In the genomic region with DNA sequence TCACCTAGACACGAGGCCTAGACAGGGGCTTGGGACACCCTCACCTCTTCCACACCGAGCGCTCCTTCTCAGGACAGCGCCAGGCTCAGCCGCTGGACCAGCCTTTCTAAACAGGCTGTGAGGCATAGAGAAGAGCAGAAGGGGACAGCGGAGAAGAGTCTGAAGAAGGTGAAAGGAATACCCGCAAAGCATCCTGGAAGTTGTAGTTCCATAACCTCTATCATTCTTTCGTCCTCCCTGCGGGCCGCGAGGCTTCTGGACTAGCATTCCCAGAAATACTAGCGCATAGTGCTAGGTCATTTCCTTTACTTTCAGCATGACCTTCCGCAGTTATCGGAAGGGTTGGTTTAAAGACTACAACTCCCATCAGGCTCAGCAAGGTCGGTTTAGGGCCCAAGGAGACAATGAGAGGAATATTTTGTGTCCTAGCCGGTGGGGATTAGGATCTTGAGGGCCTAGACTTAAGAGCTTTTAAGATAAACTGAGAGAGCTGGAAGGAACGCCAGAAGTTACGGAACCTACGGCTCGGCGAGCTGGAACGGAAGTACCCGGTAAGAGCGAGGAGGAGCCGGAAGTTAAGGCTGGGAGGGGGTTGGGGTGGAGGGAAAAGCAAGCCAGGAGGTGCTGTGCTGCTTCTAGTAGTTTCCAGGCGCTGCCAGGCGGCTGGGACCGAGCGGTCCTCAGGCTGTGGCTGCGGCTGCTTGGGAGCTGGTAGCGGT, we compare ENCODE assay signal across 8 mouse cellular contexts. TPM values are rescaled to one million over a fixed set of nuclear protein-coding genes. Genes with fewer than 3 reads are reported as not detected.
DNase-seq lines count a peak whose midpoint lies in the region; ATAC-seq and TF ChIP-seq lines count a peak whose summit lies in the region.

Gene Vipas39, minus strand, starts transcription at position 149 of the 719 bp plus-strand sequence.
Gene Ahsa1, plus strand, starts transcription at position 372 of the 719 bp plus-strand sequence.

- no peaks in the 10 kb centered on the region for H3K27me3 ChIP-seq in heart, embryonic 12.5 days (replicated peaks)
- no peaks in the 10 kb centered on the region for H3K27me3 ChIP-seq in kidney, postnatal 0 days (ENCODE audit: insufficient read depth, low read length)
- H3K27me3 ChIP-seq in liver, embryonic 11.5 days (replicated peaks; ENCODE audit: control insufficient read depth, insufficient read depth, low read length) = no peaks in the 10 kb centered on the region
- no peaks in the 10 kb centered on the region for H3K27me3 ChIP-seq in stomach, embryonic 14.5 days (ENCODE audit: control insufficient read depth, insufficient read depth, low read length)

- peak within 1 kb of the TSS; percentile 90 for H3K4me2 ChIP-seq in heart, embryonic 12.5 days
- H3K4me2 ChIP-seq in kidney, postnatal 0 days (ENCODE audit: low read length) = peak within 1 kb of the TSS; percentile 86
- peak within 1 kb of the TSS; percentile 85 for H3K4me2 ChIP-seq in liver, embryonic 11.5 days
- H3K4me2 ChIP-seq in stomach, embryonic 14.5 days (replicated peaks; ENCODE audit: low read depth, low read length) = peak within 1 kb of the TSS; percentile 83

- H3K27ac ChIP-seq in heart, embryonic 12.5 days (ENCODE audit: poor library complexity, severe bottlenecking) = peak within 1 kb of the TSS; percentile 90
- peak within 1 kb of the TSS; percentile 89 for H3K27ac ChIP-seq in kidney, postnatal 0 days
- H3K27ac ChIP-seq in liver, embryonic 11.5 days (ENCODE audit: low read depth, low read length) = peak within 1 kb of the TSS; percentile 93
- H3K27ac ChIP-seq in stomach, embryonic 14.5 days (ENCODE audit: low read length) = peak within 1 kb of the TSS; percentile 84

- DNase-seq in CD4-positive, CD25-positive, alpha-beta regulatory T cell, adult 2 months (ENCODE audit: low read depth, low spot score) = peak; percentile 95
- DNase-seq in brain, embryonic 18.5 days (ENCODE audit: low read depth, low spot score) = peak; percentile 96
- peak; percentile 99 for DNase-seq in kidney, postnatal 0 days (ENCODE audit: low spot score)
- DNase-seq in liver, embryonic 11.5 days (ENCODE audit: low spot score) = peak; percentile 89
- peak; percentile 96 for DNase-seq in naive thymus-derived CD4-positive, alpha-beta T cell, adult 2 months (ENCODE audit: low read depth)

- peak; percentile 94 for ATAC-seq in erythroid progenitor cell, adult 5-6 weeks (replicated peaks; ENCODE audit: low FRiP score, poor library complexity, severe bottlenecking)
- peak; percentile 97 for ATAC-seq in heart, embryonic 12.5 days (ENCODE audit: insufficient number of reproducible peaks, low FRiP score)
- ATAC-seq in kidney, postnatal 0 days (replicated peaks; ENCODE audit: low FRiP score, low read depth) = peak; percentile 96
- peak; percentile 95 for ATAC-seq in liver, embryonic 11.5 days (replicated peaks; ENCODE audit: low FRiP score)
- ATAC-seq in stomach, embryonic 14.5 days (ENCODE audit: insufficient number of reproducible peaks, insufficient read depth, low FRiP score, low read depth) = peak; percentile 97

- peak; percentile 56 for TF ChIP-seq CTCF in kidney, postnatal 0 days (IDR thresholded peaks at IDR 0.05; ENCODE audit: low read depth)

- H3K9me3 ChIP-seq in heart, embryonic 12.5 days (replicated peaks) = no peaks in the 10 kb centered on the region
- H3K9me3 ChIP-seq in kidney, postnatal 0 days (replicated peaks; ENCODE audit: low read length) = no peaks in the 10 kb centered on the region
- H3K9me3 ChIP-seq in liver, embryonic 11.5 days (ENCODE audit: control insufficient read depth, low read length) = no peaks in the 10 kb centered on the region
- no peaks in the 10 kb centered on the region for H3K9me3 ChIP-seq in stomach, embryonic 14.5 days (ENCODE audit: control insufficient read depth, low read depth, low read length)

- under 1% methylated on average over 31 of the region's 31 CpGs for WGBS in heart, embryonic 12.5 days
- under 1% methylated on average over 31 of the region's 31 CpGs for WGBS in kidney, postnatal 0 days
- under 1% methylated on average over 31 of the region's 31 CpGs for WGBS in liver, embryonic 11.5 days
- WGBS in stomach, embryonic 14.5 days = 0% methylated on average over 31 of the region's 31 CpGs

- peaks cover 53% of the 10 kb centered on the region for H3K36me3 ChIP-seq in heart, embryonic 12.5 days
- H3K36me3 ChIP-seq in kidney, postnatal 0 days (ENCODE audit: insufficient read depth, low read length) = peaks cover 30% of the 10 kb centered on the region; the same call in 1 of the 2 replicates
- peaks cover 29% of the 10 kb centered on the region for H3K36me3 ChIP-seq in liver, embryonic 11.5 days (ENCODE audit: control insufficient read depth, insufficient read depth, low read length)
- peaks cover 43% of the 10 kb centered on the region for H3K36me3 ChIP-seq in stomach, embryonic 14.5 days (ENCODE audit: control insufficient read depth, insufficient read depth, low read length)

- H3K4me1 ChIP-seq in heart, embryonic 12.5 days (replicated peaks) = peaks cover 12% of the 10 kb centered on the region
- H3K4me1 ChIP-seq in kidney, postnatal 0 days (replicated peaks; ENCODE audit: insufficient read depth, low read length) = 0 out of 2 replicates have a peak, but pooled peaks cover 6% of the 10 kb centered on the region
- peaks cover 10% of the 10 kb centered on the region for H3K4me1 ChIP-seq in liver, embryonic 11.5 days (replicated peaks; ENCODE audit: control insufficient read depth, insufficient read depth, low read length)
- H3K4me1 ChIP-seq in stomach, embryonic 14.5 days (ENCODE audit: control insufficient read depth, insufficient read depth, low read length) = peaks cover 9% of the 10 kb centered on the region

- peak within 1 kb of the TSS; percentile 70 for H3K4me3 ChIP-seq in heart, embryonic 12.5 days
- H3K4me3 ChIP-seq in kidney, postnatal 0 days (replicated peaks; ENCODE audit: low read depth, low read length) = peak within 1 kb of the TSS; percentile 76
- H3K4me3 ChIP-seq in liver, embryonic 11.5 days (ENCODE audit: low read depth, low read length) = peak within 1 kb of the TSS; percentile 93
- peak within 1 kb of the TSS; percentile 76 for H3K4me3 ChIP-seq in stomach, embryonic 14.5 days (ENCODE audit: low read depth, low read length)

- H3K9ac ChIP-seq in heart, embryonic 12.5 days = peak within 1 kb of the TSS; percentile 80
- peak within 1 kb of the TSS; percentile 79 for H3K9ac ChIP-seq in kidney, postnatal 0 days (ENCODE audit: low read depth, low read length)
- peak within 1 kb of the TSS; percentile 97 for H3K9ac ChIP-seq in liver, embryonic 11.5 days (ENCODE audit: low read depth, low read length)
- peak within 1 kb of the TSS; percentile 75 for H3K9ac ChIP-seq in stomach, embryonic 14.5 days (replicated peaks; ENCODE audit: low read depth, low read length)

RNA-seq across cellular contexts. Expression of gene Vipas39, which starts in this region (rescaled TPM):
- 2.5 and 5.4 TPM in 2 replicates for total RNA-seq in erythroid progenitor cell, adult 5-6 weeks (2015; ENCODE audit: low replicate concordance)
- total RNA-seq in erythroid progenitor cell, adult 5-6 weeks (2017; ENCODE audit: low replicate concordance) = 1.4 and 9.1 TPM in 2 replicates
- polyA plus RNA-seq in heart, embryonic 12.5 days (2016; fragmentation: Nextera tagmentation; extraction: Ambion mirVana) = 29.6 and 31.8 TPM in 2 replicates
- 38.1 and 44.1 TPM in 2 replicates for polyA plus RNA-seq in kidney, postnatal 0 days (2015; fragmentation: Nextera tagmentation; extraction: Ambion mirVana)
- 23.8 and 26.5 TPM in 2 replicates for polyA plus RNA-seq in liver, embryonic 11.5 days (2014; fragmentation: Nextera tagmentation; extraction: Ambion mirVana)
- 47.2 and 48.3 TPM in 2 replicates for polyA plus RNA-seq in stomach, embryonic 14.5 days (2014; fragmentation: Nextera tagmentation; extraction: Ambion mirVana)

RNA-seq across cellular contexts. Expression of gene Ahsa1, which starts in this region (rescaled TPM):
- total RNA-seq in erythroid progenitor cell, adult 5-6 weeks (2015; ENCODE audit: low replicate concordance) = 22.7 and 28.5 TPM in 2 replicates
- 58.2 and 58.3 TPM in 2 replicates for total RNA-seq in erythroid progenitor cell, adult 5-6 weeks (2017; ENCODE audit: low replicate concordance)
- 190 and 196 TPM in 2 replicates for polyA plus RNA-seq in heart, embryonic 12.5 days (2016; fragmentation: Nextera tagmentation; extraction: Ambion mirVana)
- 149 and 157 TPM in 2 replicates for polyA plus RNA-seq in kidney, postnatal 0 days (2015; fragmentation: Nextera tagmentation; extraction: Ambion mirVana)
- 296 and 310 TPM in 2 replicates for polyA plus RNA-seq in liver, embryonic 11.5 days (2014; fragmentation: Nextera tagmentation; extraction: Ambion mirVana)
- 176 and 187 TPM in 2 replicates for polyA plus RNA-seq in stomach, embryonic 14.5 days (2014; fragmentation: Nextera tagmentation; extraction: Ambion mirVana)

Comparison
In these comparisons a context has a peak if more than half of its experiments do, and no peak if none do; other contexts are left out.
1. Peak in every context shown above with its lines: DNase-seq, ATAC-seq, H3K4me3 ChIP-seq and H3K27ac ChIP-seq.